Mouse (Mus musculus) CD4-positive, CD25-positive, alpha-beta regulatory T cell, adult 2 months (primary cell): Measurements from ENCODE around the gene Sprr1a.
"Not testable (repeated sequence)": the region's sequence is repeated elsewhere in the genome, so short reads cannot be mapped to it uniquely, and the experiment has no call there.

ENCODE experiments used
- DNase-seq: peaks from one replicate; pipeline ENCODE4 v3.0.0-alpha.2; 2012; ENCODE audit warnings: low read depth, low spot score

Sprr1a gene

GRCm38 (mm10) chr3:92485863-92486262 lies at the start of gene Sprr1a:
Sprr1a (minus strand) TSS chr3:92485895.
- no peak for DNase-seq

GRCm38 (mm10) chr3:92534411-92534810 lies 48.7 kb upstream of the Sprr1a start, which contains the start of gene 2310046K23Rik:
2310046K23Rik (minus strand) TSS chr3:92534511.
- DNase-seq: no peak

- no peak for DNase-seq
Measured at GRCm38 (mm10) chr3:92512325-92512724, 26.6 kb upstream of the Sprr1a start.

GRCm38 (mm10) chr3:92510786-92511185 lies 25.1 kb upstream of the Sprr1a start:
- no peak for DNase-seq

- no peak for DNase-seq
Measured at GRCm38 (mm10) chr3:92508185-92508584, 22.5 kb upstream of the Sprr1a start.

- DNase-seq: no peak
Measured at GRCm38 (mm10) chr3:92503528-92503927, 17.8 kb upstream of the Sprr1a start.

GRCm38 (mm10) chr3:92500393-92500792 lies 14.7 kb upstream of the Sprr1a start, which contains the start of gene Sprr4:
Sprr4 (minus strand) TSS chr3:92500493.
- DNase-seq: no peak

- DNase-seq: not testable (repeated sequence)
Measured at GRCm38 (mm10) chr3:92490262-92490661, 4.6 kb upstream of the Sprr1a start.

GRCm38 (mm10) chr3:92486307-92486706 lies 612 bp upstream of the Sprr1a start:
- DNase-seq: no peak

- DNase-seq: not testable (repeated sequence)
Measured at GRCm38 (mm10) chr3:92481249-92481648, 4.4 kb downstream of the Sprr1a start.

GRCm38 (mm10) chr3:92470111-92470510 lies 15.6 kb downstream of the Sprr1a start:
- no peak for DNase-seq

GRCm38 (mm10) chr3:92467424-92467823 lies 18.3 kb downstream of the Sprr1a start:
- DNase-seq: no peak

GRCm38 (mm10) chr3:92466576-92466975 lies 19.1 kb downstream of the Sprr1a start:
- no peak for DNase-seq

GRCm38 (mm10) chr3:92458620-92459019 lies 27.1 kb downstream of the Sprr1a start, which contains the start of gene Sprr3:
Sprr3 (minus strand) TSS chr3:92458720.
- DNase-seq: no peak

GRCm38 (mm10) chr3:92455151-92455550 lies 30.5 kb downstream of the Sprr1a start:
- no peak for DNase-seq

GRCm38 (mm10) chr3:92440177-92440576 lies 45.5 kb downstream of the Sprr1a start:
- DNase-seq: no peak

- DNase-seq: no peak
Measured at GRCm38 (mm10) chr3:92438689-92439088, 47.0 kb downstream of the Sprr1a start, which contains the start of gene Sprr1b. Sprr1b (minus strand) TSS chr3:92438789.
